Mouse (Mus musculus) limb, embryonic 13.5 days (tissue): ENCODE measurements around the gene Apba1. TPM values are rescaled to one million over a fixed set of nuclear protein-coding genes. Genes with fewer than 3 reads are reported as not detected.

ENCODE experiments used
- ATAC-seq: fragments of 200-750 bp; cut with Nextera tagmentation; 2 replicates; pipeline ENCODE4 v1.8.0; 2017; ENCODE audit warnings: low read depth, moderate number of reproducible peaks, moderate TSS enrichment; ENCODE audit not compliant: low FRiP score
- H3K27ac ChIP-seq: fragments of 300-500 bp; sonication (generic); 2 replicates; pipeline ENCODE4 v1.5.1; 2015; ENCODE audit warnings: inconsistent platforms, mild to moderate bottlenecking, moderate library complexity
- H3K27me3 ChIP-seq: fragments of 300-500 bp; sonication (generic); 2 replicates; pipeline ENCODE4 v1.6.1; 2015; ENCODE audit warnings: mild to moderate bottlenecking, inconsistent platforms
- H3K36me3 ChIP-seq: fragments of 300-500 bp; sonication (generic); 2 replicates; pipeline ENCODE4 v1.6.1; 2015; ENCODE audit warnings: inconsistent platforms, mild to moderate bottlenecking, moderate library complexity
- H3K4me1 ChIP-seq: fragments of 300-500 bp; sonication (generic); 2 replicates; pipeline ENCODE4 v1.6.1; 2015; ENCODE audit warnings: inconsistent platforms
- H3K4me2 ChIP-seq: fragments of 300-500 bp; sonication (generic); replicated peaks from 2 replicates; pipeline ENCODE4 v1.6.1; 2015; ENCODE audit warnings: inconsistent platforms, mild to moderate bottlenecking, moderate library complexity
- H3K4me3 ChIP-seq: fragments of 300-500 bp; sonication (generic); 2 replicates; pipeline ENCODE4 v1.5.1; 2015; ENCODE audit warnings: moderate library complexity, mild to moderate bottlenecking, inconsistent platforms
- H3K9ac ChIP-seq: fragments of 300-500 bp; sonication (generic); 2 replicates; pipeline ENCODE4 v1.6.1; 2015; ENCODE audit warnings: mild to moderate bottlenecking, inconsistent platforms
- H3K9me3 ChIP-seq: fragments of 300-500 bp; sonication (generic); 2 replicates; pipeline ENCODE4 v1.6.1; 2016; ENCODE audit warnings: inconsistent platforms
- WGBS: fragments of 180-500 bp; shearing (Covaris S2); methylation state at CpG from one replicate; pipeline ENCODE4 v1.1.7; 2015; 5-methylcytosine and 5-hydroxymethylcytosine counted together
- polyA plus RNA-seq: library from polyadenylated mRNA; unstranded; fragments of >200 nt; fragmentation: Nextera tagmentation; extraction: Ambion mirVana; gene quantifications from 2 replicates; pipeline ENCODE4 v1.2.1, GENCODE M21; 2015

Gene Apba1
- polyA plus RNA-seq, 1 experiment from 2014 or later: 0.38 TPM

GRCm38 (mm10) chr19:23910345-23910744 lies 151.7 kb downstream of the Apba1 start:
- no peak for ATAC-seq
- WGBS: 71% methylated on average over 4 of the region's 4 CpGs
- Histone ChIP-seq H3K9ac (no peak overlapping the region), H3K27ac (no peak overlapping the region), H3K9me3 (no peaks in the 10 kb centered on the region), H3K4me3 (no peak overlapping the region), H3K27me3 (0 out of 2 replicates have a peak, but pooled peaks cover 3% of the 10 kb centered on the region), H3K4me2 (no peak overlapping the region), H3K36me3 (no peaks in the 10 kb centered on the region), H3K4me1 (no peaks in the 10 kb centered on the region)

- Histone ChIP-seq H3K36me3 (no peaks in the 10 kb centered on the region), H3K27ac (no peak overlapping the region), H3K4me3 (no peak overlapping the region), H3K4me1 (no peaks in the 10 kb centered on the region), H3K4me2 (no peak overlapping the region), H3K9ac (no peak overlapping the region), H3K9me3 (no peaks in the 10 kb centered on the region), H3K27me3 (no peaks in the 10 kb centered on the region)
- ATAC-seq: no peak
- WGBS: 63% methylated on average over 5 of the region's 5 CpGs
Measured at GRCm38 (mm10) chr19:23919384-23920219, 160.9 kb downstream of the Apba1 start.

DNA sequence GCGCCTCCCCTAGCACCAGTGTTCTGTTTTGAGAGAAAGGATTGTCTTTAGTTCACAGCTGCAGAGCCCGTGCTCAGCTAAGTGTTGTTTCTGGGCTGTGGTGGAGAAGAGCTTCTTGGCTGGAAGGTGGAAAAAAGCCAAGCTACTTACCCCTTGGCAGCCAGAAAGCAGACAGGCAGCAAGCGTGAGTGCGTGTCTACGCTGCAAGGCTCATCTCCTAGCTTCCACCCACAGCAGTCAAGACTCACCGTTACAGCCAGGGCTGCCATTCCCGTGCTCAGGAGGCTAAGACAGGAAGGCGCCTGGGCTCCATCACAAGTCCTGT lies 161.5 kb downstream of the Apba1 start:
- Histone ChIP-seq H3K27ac (no peak overlapping the region), H3K4me2 (no peak overlapping the region), H3K36me3 (no peaks in the 10 kb centered on the region), H3K27me3 (no peaks in the 10 kb centered on the region), H3K4me3 (no peak overlapping the region), H3K9ac (no peak overlapping the region), H3K4me1 (no peaks in the 10 kb centered on the region), H3K9me3 (no peaks in the 10 kb centered on the region)
- ATAC-seq: no peak
- WGBS: 80% methylated on average over 8 of the region's 8 CpGs

GRCm38 (mm10) chr19:23922601-23923000 lies 163.9 kb downstream of the Apba1 start:
- no peak overlapping the region for H3K4me3 ChIP-seq
- H3K27me3 ChIP-seq: no peaks in the 10 kb centered on the region
- H3K36me3 ChIP-seq: no peaks in the 10 kb centered on the region
- H3K27ac ChIP-seq: no peak overlapping the region
- no peak overlapping the region for H3K9ac ChIP-seq
- no peak for ATAC-seq
- 74% methylated on average over 9 of the region's 9 CpGs for WGBS
- no peak overlapping the region for H3K4me2 ChIP-seq
- H3K4me1 ChIP-seq: no peaks in the 10 kb centered on the region
- H3K9me3 ChIP-seq: no peaks in the 10 kb centered on the region

- Histone ChIP-seq H3K4me3 (no peak overlapping the region), H3K9ac (no peak overlapping the region), H3K9me3 (no peaks in the 10 kb centered on the region), H3K4me2 (no peak overlapping the region), H3K27me3 (no peaks in the 10 kb centered on the region), H3K4me1 (no peaks in the 10 kb centered on the region), H3K36me3 (no peaks in the 10 kb centered on the region), H3K27ac (no peak overlapping the region)
- ATAC-seq: no peak
- 85% methylated on average over 6 of the region's 6 CpGs for WGBS
Measured at GRCm38 (mm10) chr19:23924057-23924456, 165.4 kb downstream of the Apba1 start.

DNA sequence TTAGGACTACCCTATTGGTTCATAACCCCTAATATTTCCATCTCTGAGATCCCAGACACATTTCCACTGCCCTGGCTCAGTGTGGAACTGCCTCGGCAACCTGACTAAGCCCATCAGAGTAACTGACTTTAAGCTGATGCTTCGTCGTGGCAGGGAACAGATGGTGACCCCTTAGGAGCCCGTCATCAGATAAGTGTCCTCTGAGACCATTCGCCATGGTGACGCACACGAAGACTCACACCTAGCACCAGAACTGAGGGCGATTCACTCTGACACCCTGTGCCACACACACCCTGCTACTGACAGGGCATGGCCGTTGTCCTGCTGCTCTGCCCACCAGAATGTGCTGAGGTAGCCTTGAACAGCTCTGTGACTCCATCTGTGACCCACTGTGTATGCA lies 166.1 kb downstream of the Apba1 start:
- no peak overlapping the region for H3K9ac ChIP-seq
- no peak for ATAC-seq
- no peaks in the 10 kb centered on the region for H3K9me3 ChIP-seq
- no peak overlapping the region for H3K4me2 ChIP-seq
- no peaks in the 10 kb centered on the region for H3K4me1 ChIP-seq
- H3K27ac ChIP-seq: no peak overlapping the region
- WGBS: 86% methylated on average over 9 of the region's 9 CpGs
- H3K27me3 ChIP-seq: no peaks in the 10 kb centered on the region
- no peaks in the 10 kb centered on the region for H3K36me3 ChIP-seq
- H3K4me3 ChIP-seq: no peak overlapping the region

DNA sequence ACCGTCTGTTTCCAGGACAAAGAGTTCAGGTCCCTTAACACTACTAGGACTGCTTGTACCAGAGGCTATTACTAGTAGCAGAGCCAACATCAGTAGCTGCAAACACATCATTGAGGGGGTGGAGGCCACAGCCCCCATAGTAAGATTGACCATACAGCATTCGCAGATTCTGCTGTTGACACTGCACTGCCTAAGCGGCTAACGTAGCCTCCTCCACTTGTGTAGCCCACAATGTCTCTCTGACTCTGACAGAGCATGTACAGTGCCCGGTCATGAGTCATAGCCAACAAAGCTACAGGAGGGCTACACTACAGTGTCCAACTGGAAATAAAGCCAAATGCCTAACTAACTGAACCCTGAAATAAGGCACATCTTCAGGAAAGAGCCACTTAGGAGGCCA lies 166.9 kb downstream of the Apba1 start:
- Histone ChIP-seq H3K36me3 (no peaks in the 10 kb centered on the region), H3K27me3 (no peaks in the 10 kb centered on the region), H3K4me1 (no peaks in the 10 kb centered on the region), H3K27ac (no peak overlapping the region), H3K4me3 (no peak overlapping the region), H3K9me3 (no peaks in the 10 kb centered on the region), H3K9ac (no peak overlapping the region), H3K4me2 (no peak overlapping the region)
- 90% methylated on average over 5 of the region's 5 CpGs for WGBS
- ATAC-seq: no peak

DNA sequence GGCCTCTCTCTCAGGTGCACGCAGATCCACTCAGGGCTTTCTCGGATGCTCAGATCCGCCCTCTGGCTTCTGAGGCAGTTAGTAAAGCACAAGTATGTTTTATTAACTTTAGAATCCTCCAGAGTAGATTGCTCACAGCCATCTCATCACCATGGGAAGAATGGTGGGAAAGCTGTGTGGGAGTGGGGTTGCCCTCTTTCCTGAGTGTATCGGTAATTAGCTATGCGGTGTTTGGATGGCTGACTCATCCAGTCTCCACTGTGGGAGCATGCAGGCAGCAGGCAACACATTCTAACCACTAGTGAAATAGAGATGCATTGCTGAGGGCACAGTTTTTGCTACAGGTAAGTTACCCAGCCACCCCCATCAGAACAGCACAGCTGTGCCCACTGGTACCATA lies 172.1 kb downstream of the Apba1 start:
- Histone ChIP-seq H3K27ac (no peak overlapping the region), H3K4me3 (no peak overlapping the region), H3K9ac (no peak overlapping the region), H3K36me3 (no peaks in the 10 kb centered on the region), H3K27me3 (no peaks in the 10 kb centered on the region), H3K4me2 (no peak overlapping the region), H3K9me3 (peaks cover 11% of the 10 kb centered on the region), H3K4me1 (no peaks in the 10 kb centered on the region)
- 93% methylated on average over 5 of the region's 5 CpGs for WGBS
- ATAC-seq: no peak

DNA sequence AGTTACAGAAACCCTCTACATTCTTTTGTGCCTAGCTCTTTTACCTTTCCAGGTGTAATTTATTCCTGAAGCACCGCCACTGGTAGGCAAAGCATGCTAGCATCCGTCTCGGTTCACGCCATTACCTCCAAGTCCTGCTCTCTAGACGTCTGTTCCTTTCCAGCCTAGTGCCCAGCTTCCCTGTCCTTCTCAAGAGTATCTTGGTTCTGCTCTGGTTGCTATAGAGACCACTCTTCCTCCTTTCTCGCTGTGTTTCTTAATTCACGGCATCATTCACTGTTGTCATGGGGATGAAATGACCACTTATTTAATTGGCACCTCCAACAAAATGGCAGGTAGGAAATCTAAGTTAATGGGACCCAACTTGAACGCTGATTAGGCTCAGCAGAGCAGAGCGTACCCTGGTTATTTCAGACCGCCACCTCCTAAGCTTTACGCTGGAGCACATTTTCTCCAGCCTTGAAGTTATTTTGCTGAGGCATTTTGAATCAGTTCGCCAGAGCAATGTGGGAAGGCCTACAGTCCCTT lies 182.8 kb downstream of the Apba1 start:
- no peaks in the 10 kb centered on the region for H3K27me3 ChIP-seq
- ATAC-seq: no peak

DNA sequence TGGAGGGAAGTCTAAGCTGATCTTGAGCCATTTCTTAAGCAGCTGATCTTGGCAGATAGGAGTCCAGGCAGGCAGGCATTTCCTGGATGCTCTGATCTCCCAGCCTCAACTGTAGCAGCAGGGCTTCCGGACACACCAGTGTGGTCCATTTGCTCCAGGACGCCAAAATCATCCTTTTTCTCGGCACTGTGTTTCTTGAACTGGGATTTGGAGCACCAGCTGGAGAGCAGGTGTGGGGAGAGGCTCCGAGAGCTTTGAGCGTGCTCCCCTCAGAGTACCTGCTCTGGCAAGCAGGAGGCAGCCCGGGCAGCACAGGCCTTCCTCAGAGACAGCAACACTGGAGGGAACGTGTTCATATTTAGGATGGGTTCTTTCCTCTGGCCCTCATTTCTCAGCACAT lies 184.2 kb downstream of the Apba1 start:
- H3K4me2 ChIP-seq: no peak overlapping the region
- H3K27me3 ChIP-seq: no peaks in the 10 kb centered on the region
- ATAC-seq: no peak
- H3K27ac ChIP-seq: no peak overlapping the region
- 79% methylated on average over 7 of the region's 7 CpGs for WGBS
- no peak overlapping the region for H3K4me3 ChIP-seq
- H3K36me3 ChIP-seq: no peaks in the 10 kb centered on the region
- no peak overlapping the region for H3K9ac ChIP-seq
- H3K4me1 ChIP-seq: no peaks in the 10 kb centered on the region
- H3K9me3 ChIP-seq: no peaks in the 10 kb centered on the region

More for the DNA sequence above, 182.8 kb downstream of the Apba1 start:
- Histone ChIP-seq H3K4me1 (no peaks in the 10 kb centered on the region), H3K27ac (no peak overlapping the region), H3K4me3 (no peak overlapping the region), H3K4me2 (no peak overlapping the region), H3K36me3 (no peaks in the 10 kb centered on the region), H3K9ac (no peak overlapping the region), H3K9me3 (no peaks in the 10 kb centered on the region)
- WGBS: 71% methylated on average over 12 of the region's 12 CpGs

- Histone ChIP-seq H3K4me2 (no peak overlapping the region), H3K27me3 (no peaks in the 10 kb centered on the region), H3K27ac (no peak overlapping the region), H3K4me1 (no peaks in the 10 kb centered on the region), H3K9ac (no peak overlapping the region), H3K9me3 (no peaks in the 10 kb centered on the region), H3K36me3 (no peaks in the 10 kb centered on the region), H3K4me3 (no peak overlapping the region)
- 80% methylated on average over 6 of the region's 6 CpGs for WGBS
- no peak for ATAC-seq
Measured at GRCm38 (mm10) chr19:23946026-23946685, 187.5 kb downstream of the Apba1 start.

DNA sequence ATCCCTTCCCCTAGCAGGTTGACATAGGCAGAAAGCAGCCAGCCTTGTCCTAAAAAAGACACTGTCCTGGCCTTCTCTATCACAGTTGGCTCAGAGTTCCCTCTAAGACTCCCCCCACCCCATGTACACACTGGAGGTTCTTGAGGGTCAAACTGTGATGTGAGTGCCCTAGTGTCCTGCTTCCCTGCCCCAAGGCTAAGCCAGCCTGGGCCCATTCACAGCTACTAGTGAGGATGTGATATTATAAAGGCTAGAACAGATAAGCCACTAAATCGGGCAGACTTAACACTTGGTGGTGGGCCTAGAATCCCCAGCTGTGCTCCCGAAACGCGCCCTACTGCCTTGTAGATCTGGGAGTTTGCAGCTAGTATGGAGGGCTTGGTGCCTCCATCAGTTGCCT lies 188.1 kb downstream of the Apba1 start:
- WGBS: 81% methylated on average over 4 of the region's 4 CpGs
- no peaks in the 10 kb centered on the region for H3K9me3 ChIP-seq
- H3K27ac ChIP-seq: no peak overlapping the region
- H3K27me3 ChIP-seq: no peaks in the 10 kb centered on the region
- no peak overlapping the region for H3K4me3 ChIP-seq
- no peaks in the 10 kb centered on the region for H3K36me3 ChIP-seq
- no peak overlapping the region for H3K9ac ChIP-seq
- H3K4me1 ChIP-seq: no peaks in the 10 kb centered on the region
- H3K4me2 ChIP-seq: no peak overlapping the region
- no peak for ATAC-seq
